Mouse (Mus musculus) 416B (cell line): ENCODE data around the gene Lrrc36.

Source experiments
- DNase-seq: peaks from one replicate; pipeline ENCODE4 v3.0.0; 2011; ENCODE audit warnings: low read depth

The Lrrc36 gene

GRCm38 (mm10) chr8:105483212-105484029, 70.0 kb downstream of the Lrrc36 start:
- DNase-seq: no peak

- no peak for DNase-seq
These were observed 70.6 kb downstream of the Lrrc36 start for GRCm38 (mm10) chr8:105484030-105484368.

- peak; percentile 67 for DNase-seq
These were observed 71.0 kb downstream of the Lrrc36 start for GRCm38 (mm10) chr8:105484392-105484791.

GRCm38 (mm10) chr8:105488082-105488481, 74.7 kb downstream of the Lrrc36 start:
- DNase-seq: no peak

- no peak for DNase-seq
These were observed 75.9 kb downstream of the Lrrc36 start for GRCm38 (mm10) chr8:105489281-105489680.

- DNase-seq: no peak
These were observed 80.1 kb downstream of the Lrrc36 start for GRCm38 (mm10) chr8:105493495-105493894.

GRCm38 (mm10) chr8:105494566-105494965, 81.2 kb downstream of the Lrrc36 start:
- no peak for DNase-seq

- no peak for DNase-seq
These were observed 82.3 kb downstream of the Lrrc36 start for GRCm38 (mm10) chr8:105495350-105496302.

- peak; percentile 82 for DNase-seq
These were observed 83.2 kb downstream of the Lrrc36 start, which contains the start of gene Zdhhc1 for GRCm38 (mm10) chr8:105496439-105497180. Gene Zdhhc1 (minus strand): TSS chr8:105496902.

- DNase-seq: peak; percentile 41
These were observed 86.4 kb downstream of the Lrrc36 start for GRCm38 (mm10) chr8:105499787-105500186.

- DNase-seq: peak; percentile 28
These were observed 91.2 kb downstream of the Lrrc36 start for GRCm38 (mm10) chr8:105504617-105505016.

GRCm38 (mm10) chr8:105506977-105507376, 93.6 kb downstream of the Lrrc36 start:
- no peak for DNase-seq

GRCm38 (mm10) chr8:105508758-105509157, 95.4 kb downstream of the Lrrc36 start:
- DNase-seq: no peak

- DNase-seq: peak; percentile 17
These were observed 96.8 kb downstream of the Lrrc36 start for GRCm38 (mm10) chr8:105509997-105510735.
